Mouse (Mus musculus): ENCODE results near the gene D17H6S53E.

The D17H6S53E gene

DNA sequence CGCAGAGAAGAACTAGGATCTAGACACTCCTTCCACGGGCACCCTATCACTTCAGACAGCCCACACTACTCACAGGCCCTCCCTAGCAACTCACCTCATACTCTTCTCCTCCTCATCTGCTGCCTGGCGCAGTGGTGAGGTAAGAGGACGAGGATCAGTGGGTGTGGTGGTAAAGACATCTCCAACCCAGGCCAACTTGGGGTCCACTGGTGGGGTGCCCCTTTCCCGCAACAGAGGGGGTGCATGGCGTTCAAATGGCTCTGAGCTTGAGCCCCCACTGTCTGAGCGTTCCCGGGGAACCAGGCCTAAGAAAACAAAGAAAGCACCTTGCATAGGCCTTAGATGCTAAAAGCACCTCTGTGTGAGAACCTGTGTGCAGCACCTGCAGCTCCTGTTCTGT is 31.1 kb downstream of the D17H6S53E start:
- no peak for ATAC-seq (ENCODE audit: insufficient number of reproducible peaks, low FRiP score, low TSS enrichment)

DNA sequence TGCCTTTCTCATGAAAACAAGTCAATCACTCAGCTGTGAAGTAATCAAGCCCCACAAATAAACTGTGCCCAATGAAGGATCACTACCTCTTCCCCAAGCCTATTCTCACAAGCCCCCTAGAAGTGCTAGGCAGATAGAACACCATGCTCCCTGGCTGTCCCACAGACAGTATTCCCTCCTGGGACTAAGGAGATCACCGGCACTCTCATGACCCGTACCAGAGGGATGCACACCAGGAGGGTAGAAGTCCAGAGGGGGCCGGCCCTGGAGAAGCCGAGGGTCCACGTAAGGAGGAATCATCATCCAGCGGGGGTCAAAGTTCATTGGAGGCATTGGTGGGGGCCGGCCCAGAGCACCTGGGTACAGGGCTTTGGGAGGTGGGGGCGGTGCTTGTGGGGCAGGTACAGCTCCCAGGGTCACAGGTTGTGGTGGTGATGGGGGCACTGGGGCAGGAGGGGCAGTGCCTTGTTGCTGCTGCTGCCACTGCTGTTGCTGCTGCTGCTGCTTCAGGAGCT is 31.5 kb downstream of the D17H6S53E start:
- no peak for ATAC-seq (ENCODE audit: insufficient number of reproducible peaks, low FRiP score, low TSS enrichment)

DNA sequence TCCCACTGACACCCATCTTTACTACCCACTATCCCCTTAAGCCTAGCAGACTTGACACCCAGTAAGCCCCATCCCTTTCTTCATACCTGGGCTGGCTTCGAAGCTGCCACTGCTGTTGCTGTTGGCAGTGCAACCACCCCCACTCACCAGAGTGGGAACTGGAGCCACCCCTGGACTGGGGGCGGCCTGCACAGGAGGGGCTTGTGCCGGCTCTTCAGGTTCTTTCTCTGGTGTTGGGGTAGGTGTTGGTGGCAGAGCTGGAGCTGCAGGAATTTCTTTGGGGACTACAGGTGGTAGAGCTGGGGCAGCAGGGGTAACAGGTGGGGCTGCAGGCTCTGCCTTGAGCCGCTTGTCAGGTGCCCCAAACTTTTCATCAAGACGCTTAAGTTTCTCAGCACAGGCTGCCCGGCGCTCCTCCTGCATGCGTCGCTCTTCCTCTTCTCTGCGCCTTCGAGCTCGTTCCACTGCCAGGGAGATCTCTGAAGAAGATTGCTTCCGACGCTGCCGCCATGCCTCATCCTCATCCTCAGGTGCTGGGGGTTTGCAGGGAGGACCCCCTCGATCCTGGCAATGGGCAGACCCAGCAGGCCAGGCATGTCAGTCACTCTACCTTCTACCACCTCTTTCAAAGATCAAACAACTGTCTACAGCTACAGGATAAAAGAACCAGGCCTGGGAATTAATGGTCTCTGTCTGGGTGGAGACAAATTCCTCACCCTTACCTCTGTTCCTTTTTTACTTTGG is 32.8 kb downstream of the D17H6S53E start:
- ATAC-seq (ENCODE audit: insufficient number of reproducible peaks, low FRiP score, low TSS enrichment) = no peak

DNA sequence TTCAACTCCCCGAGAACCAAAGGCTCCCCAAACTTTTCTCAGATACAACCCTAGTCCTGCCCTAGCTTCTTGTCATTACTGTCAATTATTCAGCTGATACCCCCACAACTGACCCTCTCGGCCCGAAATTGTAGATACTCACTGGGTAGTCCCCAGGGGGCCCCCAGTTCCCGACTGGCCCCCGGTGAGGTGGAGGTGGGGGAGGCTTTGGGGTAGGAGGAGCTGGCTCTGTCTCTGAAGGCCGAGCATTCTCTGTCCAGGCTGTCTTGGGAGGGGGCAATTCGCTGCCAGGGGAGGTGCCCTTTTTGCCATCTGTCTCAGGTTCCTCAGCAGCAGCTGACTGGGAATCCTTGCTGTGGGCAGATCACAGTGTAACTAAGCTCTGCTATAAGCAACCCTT is 33.5 kb downstream of the D17H6S53E start:
- ATAC-seq (ENCODE audit: insufficient number of reproducible peaks, low FRiP score, low TSS enrichment) = no peak

DNA sequence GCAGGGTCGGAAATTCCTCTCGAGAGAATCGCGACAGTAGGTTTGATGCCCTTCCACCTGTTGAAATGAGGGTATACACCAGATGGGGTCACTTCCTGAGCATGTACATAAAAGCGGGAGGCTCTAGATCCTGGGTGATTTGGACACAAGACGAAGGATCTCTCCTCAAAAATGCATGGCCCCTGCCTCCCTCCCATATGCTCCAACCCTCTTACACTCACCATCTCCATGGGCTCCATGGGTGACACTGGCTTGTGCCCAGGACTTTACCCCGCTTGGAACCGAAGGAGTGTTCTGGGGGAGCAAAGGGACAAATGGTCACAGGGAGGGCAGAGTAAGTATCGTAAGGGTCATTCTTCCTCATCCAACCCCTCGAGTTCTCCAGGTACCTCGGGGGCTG is 35.2 kb downstream of the D17H6S53E start:
- ATAC-seq (ENCODE audit: insufficient number of reproducible peaks, low FRiP score, low TSS enrichment) = no peak

DNA sequence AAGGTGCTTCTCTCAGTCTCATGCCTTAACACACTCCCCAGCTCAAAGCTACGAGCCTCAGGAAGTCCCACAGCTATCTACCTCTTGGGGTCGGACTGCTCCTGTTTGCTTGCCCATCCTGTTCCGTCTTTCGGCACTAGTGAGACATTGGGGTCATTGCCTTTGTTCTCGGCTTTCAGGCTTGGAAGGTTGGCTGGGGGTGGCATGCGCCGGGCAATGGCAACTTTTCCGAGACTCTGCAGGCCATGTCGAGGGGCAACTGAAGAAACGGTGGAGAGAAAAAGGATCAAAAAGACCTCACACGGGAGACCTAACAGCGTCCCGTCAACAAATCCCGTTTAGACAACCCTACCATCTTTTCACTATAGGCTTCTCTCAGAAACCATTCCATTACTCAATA is 35.9 kb downstream of the D17H6S53E start:
- ATAC-seq (ENCODE audit: insufficient number of reproducible peaks, low FRiP score, low TSS enrichment) = no peak

DNA sequence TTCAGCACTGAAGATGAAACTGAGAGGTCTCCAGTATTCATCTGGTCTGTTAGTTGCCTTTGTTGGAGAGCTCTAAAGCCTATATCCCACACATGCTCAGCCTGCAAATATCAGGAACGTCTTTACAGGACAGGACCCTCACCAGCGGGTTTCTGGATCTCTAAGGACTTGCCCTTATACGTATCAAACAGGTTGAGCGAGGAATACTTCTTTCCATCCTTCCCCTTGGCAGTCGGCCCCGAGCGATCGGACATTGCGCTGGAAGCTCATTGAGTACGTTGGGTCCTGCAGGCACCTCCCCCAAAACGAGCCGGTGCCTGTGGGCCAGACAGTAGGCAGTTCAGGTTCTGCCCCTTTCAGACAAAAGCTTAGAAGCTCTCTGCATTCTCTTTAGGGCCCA is 36.6 kb downstream of the D17H6S53E start:
- no peak for ATAC-seq (ENCODE audit: insufficient number of reproducible peaks, low FRiP score, low TSS enrichment)

DNA sequence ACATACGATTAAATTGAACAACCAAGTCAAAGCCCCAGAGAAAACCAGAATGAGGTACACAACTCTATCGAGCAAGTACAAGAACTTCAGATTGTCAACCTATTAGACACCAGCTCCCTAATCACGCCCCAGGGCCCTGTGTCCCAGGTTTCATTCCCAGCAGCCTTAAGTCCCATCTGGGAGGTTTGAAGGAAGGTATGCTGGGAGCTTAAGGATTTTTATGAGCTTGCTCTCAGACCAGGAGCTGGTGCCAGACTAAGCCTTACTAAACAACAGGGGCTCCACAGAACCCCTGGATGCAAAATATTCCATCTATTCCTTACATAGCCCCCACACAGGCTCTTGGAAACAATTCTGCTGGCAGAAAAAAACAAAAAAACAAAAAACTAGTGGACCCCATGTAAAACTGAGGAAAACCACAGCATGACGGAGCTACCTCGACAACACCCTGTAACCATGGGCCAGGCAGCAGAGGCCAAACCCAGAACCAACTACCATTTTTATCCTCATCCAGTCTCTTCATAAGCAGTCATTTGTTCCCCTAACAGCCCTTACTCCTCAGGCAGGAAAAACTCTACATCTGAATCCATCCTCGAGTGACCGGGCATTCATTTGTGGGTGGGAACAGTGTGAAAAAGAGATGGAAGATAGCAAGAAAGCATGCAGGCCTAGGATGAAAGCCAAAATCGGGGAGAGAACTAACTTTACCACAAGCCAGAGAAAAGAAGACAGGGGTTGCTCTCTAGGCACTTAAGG is 37.3 kb downstream of the D17H6S53E start:
- no peak for ATAC-seq (ENCODE audit: insufficient number of reproducible peaks, low FRiP score, low TSS enrichment)

DNA sequence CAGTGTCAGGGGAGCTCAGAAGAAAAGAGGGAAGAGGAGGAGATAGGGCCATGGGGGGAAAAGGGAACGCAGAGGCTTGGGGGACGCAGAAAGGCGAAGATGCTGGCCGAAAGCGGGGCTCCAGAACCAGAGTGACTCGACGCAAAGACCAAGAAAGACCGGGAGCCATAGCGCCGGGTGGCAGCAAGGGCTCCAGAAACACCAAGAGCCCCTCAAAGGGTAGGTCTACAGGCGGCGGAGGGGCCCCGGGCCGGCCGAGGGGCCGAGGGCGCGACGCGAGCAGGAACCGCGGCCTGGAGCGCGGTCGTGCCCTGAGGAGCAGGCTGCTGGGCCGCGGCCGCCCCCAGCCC is 38.0 kb downstream of the D17H6S53E start:
- ATAC-seq (ENCODE audit: insufficient number of reproducible peaks, low FRiP score, low TSS enrichment) = no peak

DNA sequence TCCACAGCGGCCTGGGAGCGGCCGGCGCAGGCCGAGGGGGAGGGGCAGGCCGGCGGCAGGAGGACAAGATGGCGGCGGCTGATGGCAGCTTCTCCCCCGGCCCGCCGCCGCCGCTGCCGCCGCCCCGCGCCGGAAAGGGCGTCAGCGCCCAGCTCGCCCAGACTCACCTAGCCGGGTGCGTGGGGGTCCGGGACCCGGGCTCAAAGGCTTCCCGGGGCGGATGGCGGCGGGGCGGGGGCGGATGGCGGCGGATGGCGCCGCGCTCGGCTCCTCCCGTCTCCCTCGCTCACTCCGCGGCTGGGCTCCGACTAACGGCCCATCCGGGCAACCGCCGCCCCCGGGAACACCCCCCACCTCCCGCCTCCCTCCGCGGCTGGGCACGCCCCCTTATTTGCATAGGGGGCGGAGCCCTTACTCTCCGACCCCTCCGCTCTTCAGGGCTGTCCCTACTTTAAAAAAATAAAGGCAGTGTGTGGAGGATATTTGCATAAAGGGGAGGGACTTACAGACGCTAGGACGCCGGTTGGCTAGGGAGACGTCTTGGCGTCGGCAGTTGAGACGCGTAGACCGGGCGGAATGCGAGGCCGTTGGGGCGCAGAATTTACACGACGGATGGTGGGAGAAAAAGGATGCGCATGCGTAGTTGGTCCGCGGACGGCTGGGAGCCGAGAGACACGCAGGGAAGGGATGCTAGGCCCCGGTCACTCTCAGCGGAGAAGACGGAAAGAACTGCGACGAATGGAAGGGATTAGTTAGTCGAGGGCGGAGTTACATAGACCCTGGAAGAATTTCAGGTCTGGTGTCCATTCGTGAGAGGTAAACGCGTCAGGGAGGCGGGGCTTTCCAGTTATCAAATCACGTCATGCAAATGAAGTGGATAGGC is 38.6 kb downstream of the D17H6S53E start, which contains the start of gene Prrc2a:
Gene Prrc2a (minus strand): TSS at position 330 of the 883 bp plus-strand sequence.
- ATAC-seq (ENCODE audit: insufficient number of reproducible peaks, low FRiP score, low TSS enrichment) = peak; percentile 83

DNA sequence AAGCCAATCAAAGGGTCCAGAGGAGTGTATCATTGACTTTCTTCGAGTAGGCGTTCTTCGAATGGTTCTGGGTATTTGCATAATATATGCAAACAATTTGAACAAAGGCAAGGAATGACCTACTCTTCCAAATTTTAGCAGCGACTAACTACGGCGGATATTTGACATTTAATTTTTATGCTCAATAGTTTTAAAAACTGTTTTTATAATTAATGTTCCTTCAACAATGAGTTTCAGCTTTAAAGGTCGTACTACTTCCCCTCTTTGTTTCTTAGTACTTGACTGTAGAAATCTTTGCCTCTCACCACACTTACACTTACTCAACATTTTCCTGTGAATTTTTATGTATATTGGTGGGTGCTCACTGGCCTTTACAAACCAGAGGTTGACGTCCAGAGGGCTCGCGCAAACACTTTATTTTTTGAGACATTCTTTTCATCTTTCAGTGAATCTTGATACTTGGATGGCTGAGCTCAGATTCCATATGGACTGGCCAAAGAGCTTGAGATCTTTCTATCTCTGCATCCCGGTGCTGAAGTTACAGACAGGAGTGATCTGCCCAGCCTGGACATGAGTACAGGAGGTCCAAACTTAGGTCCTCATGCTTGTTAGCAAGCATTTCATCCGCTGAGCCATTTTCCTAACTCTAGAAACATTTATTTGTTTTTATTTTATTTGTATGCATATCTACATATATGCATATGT is 39.4 kb downstream of the D17H6S53E start:
- ATAC-seq (ENCODE audit: insufficient number of reproducible peaks, low FRiP score, low TSS enrichment) = no peak

DNA sequence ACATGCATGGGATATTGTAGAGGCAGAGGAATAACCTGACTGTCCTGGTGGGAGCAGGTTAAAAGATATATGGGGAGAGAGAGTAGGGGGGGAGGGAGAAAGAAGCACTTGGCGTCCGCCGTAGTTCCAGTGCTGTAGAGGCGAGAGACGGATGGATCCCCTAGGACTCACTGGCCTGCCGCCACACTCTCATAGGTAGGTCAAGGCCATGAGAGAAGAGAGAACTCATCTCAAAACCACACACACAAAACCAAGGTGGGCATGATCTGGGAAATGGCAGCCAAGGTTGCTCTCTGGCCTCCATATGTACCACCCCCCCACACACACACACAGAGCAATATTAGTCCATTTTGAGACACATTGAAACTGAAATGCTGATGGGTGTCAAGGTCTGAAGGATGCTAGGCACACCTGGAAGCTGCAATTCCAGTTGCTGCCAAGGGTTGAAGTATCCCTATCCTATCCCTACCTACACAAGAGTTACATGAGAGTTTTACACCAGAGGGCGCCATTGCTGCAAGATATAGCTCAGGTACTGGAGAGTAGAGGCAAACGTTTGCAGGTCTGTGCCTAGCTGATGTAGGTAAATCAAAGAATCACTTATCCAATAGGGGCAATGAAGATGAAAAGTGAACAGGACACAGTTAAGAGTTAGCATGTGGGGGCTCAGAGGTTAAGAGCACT is 40.3 kb downstream of the D17H6S53E start:
- no peak for ATAC-seq (ENCODE audit: insufficient number of reproducible peaks, low FRiP score, low TSS enrichment)

DNA sequence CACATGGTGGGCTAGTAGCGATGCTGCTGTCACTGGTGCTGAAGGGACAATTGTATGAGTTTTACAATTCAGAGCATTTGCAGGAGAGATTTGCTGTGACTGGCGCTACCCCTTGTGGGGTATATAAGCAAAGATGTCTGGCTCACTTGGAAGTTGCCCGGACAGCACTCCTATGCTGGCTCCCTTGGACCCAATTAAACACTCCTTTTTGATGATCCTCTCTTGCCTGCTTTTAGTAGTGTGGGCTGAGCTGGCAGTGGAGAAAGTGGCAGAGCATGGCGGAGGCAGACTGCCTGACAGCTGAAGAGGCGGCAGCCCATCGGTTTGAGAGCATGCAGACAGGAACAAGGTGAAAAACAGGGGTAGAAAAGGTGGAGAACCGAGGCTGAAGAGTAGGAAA is 41.6 kb downstream of the D17H6S53E start:
- no peak for ATAC-seq (ENCODE audit: insufficient number of reproducible peaks, low FRiP score, low TSS enrichment)

DNA sequence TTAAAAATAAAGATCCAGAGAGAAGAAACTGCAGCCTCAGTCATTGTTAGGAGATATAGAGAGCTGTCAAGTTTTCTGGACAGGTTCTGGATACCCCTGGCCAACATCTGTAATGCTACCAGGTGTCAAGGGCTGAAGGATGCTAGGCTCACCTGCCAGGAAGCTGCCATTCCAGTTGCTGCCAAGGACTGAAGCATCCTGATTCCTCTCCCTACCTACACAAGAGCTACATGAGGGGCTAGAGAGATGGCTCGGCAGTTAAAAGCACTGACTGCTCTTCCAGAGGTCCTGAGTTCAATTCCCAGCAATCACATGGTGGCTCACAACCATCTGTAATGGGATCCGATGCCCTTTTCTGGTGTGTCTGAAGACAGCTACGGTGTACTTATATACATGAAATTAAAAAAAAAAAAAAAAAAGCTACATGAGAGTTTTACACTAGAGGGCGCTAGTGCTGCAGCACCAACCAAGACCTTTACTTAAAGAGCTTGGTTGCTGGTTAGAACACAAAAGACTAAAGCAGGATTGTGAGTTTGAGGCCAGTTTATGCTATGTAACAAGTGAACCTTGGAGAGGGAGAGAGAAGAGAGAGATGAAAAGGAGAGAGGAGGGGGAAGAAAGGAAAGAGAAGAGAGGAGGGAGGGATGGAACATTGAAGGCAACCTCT is 42.5 kb downstream of the D17H6S53E start:
- ATAC-seq (ENCODE audit: insufficient number of reproducible peaks, low FRiP score, low TSS enrichment) = no peak

DNA sequence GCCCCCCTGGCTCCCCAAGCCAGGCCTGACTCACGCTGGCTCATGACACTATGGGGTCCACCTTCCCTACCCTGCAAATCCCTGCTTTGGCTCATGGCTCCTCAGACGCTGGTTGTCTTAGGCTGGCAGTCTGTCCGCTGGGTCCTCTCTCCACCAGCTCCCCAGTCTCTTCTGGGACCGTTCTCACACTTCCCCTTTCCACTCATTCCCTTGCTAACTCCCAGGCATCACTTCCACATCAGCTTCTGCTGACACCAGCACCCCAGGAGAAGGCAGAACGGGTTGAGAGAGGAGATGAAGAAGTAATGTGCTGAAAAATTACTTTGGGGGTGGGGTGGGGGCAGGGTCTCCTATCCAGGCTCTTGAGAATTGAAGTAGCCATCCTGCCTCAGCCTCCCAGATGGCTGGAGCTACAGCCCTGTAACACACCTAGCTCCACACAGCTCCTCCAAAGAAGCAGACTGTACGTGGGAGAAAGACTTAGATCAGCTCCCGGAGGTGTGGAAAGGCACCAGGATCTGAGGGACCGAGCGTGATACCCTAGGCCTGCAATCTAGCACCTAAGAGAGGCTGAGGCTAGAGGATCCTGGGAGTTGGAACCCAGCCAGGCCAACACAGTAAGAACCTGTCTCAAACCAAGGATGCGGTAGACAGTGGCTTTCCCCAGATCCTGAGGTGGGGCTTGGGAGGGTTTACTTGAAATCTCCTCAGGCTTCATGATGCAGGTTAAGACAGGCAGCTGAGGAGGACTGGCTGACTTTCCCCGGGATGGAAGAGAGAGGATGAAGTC is 46.5 kb downstream of the D17H6S53E start:
- no peak for ATAC-seq (ENCODE audit: insufficient number of reproducible peaks, low FRiP score, low TSS enrichment)

DNA sequence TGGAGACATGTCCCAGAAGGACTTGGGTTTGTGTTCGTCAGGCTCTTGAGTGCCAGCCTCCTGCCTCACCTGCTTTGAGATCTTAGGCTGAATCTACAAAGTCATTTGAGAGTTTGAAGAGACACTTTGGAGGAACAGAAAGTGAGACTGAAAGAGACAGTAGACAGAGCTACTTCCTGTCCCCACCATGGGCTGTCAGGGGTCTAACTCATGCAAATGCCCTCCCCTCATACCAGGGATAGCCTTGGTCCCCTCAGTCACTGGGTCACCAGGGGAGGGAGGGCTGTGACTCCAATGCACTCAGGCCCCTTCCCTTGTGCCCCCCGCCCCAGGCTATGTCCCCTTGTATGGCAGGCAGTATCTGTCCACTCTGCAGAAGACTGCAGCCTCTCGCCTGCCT is 47.2 kb downstream of the D17H6S53E start:
- ATAC-seq (ENCODE audit: insufficient number of reproducible peaks, low FRiP score, low TSS enrichment) = no peak

DNA sequence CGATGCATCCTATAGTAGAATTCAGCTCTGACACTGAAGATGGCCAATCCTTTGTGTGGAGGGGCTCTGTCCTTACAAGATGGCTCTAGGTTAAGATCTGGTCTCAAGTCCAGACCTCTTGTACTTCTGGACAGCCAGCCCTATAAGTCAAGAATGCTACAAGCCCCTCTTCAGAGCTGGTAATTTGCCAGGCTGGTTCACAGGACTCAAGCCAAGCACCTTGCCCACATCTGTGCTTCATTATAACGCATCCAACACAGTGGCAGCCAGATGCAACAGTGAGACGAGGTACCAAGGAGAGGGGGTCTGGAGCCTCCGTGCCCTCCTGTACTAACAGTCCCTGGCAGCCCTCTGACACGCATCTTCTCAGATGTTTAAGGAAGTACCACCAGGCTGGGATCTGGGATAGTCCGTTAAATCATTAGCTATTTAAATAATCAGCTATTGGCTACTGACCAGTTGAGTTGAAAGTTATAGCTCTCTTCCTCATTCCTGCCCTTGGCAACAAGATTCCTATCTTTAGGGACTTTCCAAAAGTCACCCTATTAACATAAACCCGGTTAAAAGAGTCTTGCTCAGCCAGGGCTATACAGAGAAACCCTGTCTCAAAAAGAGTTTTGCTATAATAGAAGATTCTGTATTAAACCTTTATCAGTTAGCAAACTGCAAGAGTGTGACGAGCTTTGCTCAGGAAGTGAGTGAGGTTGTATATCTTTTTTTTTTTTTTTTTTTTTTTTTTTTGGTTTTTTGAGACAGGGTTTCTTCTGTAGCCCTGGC is 48.2 kb downstream of the D17H6S53E start:
- no peak for ATAC-seq (ENCODE audit: insufficient number of reproducible peaks, low FRiP score, low TSS enrichment)

DNA sequence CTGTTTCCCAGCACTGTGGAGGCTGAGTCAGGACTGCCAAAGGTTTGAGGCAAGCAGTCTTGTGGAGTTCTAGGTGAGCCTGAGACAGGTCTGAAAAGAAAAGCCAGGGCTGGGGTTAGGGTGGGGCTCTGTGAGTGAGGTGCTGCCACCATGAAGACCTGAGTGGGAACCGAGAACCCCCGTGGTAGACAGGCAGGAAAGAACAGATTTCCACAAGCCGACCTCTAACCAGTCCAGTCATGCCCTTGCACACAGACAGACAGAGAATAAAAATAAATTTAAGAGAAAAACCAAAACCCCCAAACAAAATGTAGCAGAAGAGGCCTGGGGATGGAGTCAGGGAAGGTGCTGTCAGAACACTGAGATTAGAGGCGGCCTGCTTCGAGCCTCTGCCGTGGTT is 49.2 kb downstream of the D17H6S53E start:
- ATAC-seq (ENCODE audit: insufficient number of reproducible peaks, low FRiP score, low TSS enrichment) = no peak

Measured in cerebellum, adult (tissue).